Mouse (Mus musculus) right cerebral cortex, postnatal 36 days (tissue): ENCODE results near the gene Use1.

ENCODE experiments used
- DNase-seq, 2 experiments: peaks; one replicate each; pipeline ENCODE4 v3.0.0; 2022; ENCODE audit warnings: low spot score in 2 of 2, mixed read lengths in 1 of 2

The Use1 gene

DNA sequence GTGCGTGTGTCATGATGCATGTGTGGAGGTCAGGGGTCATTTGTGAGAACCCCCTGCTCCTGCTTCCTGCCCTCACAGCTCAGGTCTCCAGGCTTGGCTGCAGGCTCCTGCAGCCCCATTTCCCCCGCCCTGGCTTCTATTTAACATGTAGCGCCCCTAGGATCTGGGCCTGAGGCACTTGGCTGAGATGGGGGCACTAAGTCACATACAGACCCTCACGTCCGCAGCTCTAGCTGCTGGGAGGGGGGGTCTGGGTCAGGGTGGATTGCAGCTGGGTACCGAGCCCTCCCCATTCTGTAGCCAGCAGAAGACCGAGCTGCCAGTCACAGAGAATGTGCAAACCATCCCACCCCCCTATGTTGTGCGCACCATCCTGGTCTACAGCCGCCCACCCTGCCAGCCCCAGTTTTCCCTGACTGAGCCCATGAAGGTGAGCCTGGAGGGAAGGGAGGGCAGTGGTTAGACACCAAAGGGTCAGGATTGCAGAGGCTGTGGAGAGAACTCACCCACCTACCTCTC is 35.9 kb downstream of the Use1 start:
- no peak for DNase-seq

DNA sequence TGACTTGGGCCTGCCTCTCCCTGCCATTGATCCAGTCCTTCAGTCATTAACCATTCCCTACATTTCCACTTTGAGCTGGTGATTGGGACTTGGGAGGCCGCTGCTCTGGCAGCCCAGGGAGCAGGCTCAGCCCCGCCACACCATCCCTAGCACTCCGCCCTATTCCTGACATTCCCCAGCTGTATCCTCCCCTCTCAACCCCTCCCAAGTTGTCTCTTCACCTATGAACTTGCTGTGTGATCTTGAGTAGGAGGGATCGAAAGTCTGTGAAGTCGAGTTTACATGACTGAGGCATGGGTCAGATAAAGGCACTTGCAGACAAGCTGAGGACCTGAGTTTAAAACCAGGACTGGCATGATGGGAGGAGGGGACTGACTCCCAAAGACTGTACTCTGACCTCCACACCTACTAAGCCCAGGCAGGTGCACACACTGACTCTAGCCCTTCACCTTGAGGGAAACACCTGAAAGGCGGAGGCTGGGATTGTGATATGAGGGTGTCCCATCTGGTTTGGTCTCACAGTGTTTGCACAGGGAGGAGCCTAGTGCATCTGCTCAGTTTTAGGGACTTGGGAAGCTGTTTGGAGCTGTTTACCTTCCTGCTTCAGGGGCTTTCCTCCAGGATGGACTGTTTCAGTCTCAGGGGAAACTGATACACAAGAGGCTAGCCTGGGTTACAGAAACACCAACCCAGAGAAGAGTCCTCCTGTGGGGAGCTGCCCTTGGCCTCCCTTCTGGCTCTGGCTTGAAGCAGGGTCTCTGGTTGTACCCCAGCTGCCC is 36.6 kb downstream of the Use1 start:
- DNase-seq = no peak

GRCm38 (mm10) chr8:71404011-71404410 is 37.4 kb downstream of the Use1 start:
- no peak for DNase-seq

DNA sequence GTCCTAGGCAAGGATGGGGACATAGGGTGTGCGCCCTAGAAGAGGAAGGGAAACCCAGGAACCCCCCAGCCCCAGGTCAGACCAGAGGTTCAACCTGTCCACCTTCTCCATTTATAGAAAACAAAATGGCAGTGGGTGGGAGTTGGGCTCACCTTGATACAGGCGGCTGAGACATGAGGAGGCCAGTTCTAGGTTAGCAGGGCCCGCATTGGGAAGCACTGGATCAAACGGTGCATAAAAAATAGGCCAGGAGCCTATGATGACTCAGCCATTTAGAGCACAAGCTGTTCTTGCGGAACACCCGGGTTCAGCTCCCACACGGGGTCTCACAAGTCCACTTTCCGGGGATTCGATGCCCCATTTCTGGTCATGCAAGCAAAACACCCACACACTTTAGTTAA is 38.3 kb downstream of the Use1 start:
- DNase-seq = no peak

- peak; percentile 84 to 87 for DNase-seq
Observed at GRCm38 (mm10) chr8:71405401-71406098, 38.9 kb downstream of the Use1 start, which contains the start of gene Ankle1. Ankle1 (plus strand) TSS chr8:71406010.

GRCm38 (mm10) chr8:71406099-71407015 is 39.7 kb downstream of the Use1 start:
- no peak for DNase-seq

DNA sequence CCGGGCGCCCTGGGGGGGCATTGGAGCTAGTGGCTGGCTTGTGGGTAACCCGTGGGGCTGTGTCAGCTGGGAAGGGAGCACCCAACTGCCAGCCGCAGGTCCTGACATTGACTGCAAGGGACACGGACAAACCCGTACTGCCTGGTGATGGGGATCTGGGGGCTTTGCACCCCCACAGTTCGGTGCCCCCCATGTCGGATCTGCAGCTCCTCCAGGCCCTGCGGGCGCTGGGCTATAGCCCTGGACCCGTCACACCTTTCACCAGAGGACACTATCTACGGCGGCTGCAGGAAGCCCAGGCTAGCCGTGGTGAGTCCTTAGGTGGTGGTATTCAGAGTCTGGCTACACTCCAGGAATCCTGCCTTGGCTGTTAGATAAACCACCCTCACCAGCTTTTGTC is 40.8 kb downstream of the Use1 start:
- DNase-seq = no peak

GRCm38 (mm10) chr8:71408231-71408630 is 41.6 kb downstream of the Use1 start:
- DNase-seq = no peak

GRCm38 (mm10) chr8:71411535-71412273 is 45.1 kb downstream of the Use1 start:
- DNase-seq = no peak
